Mouse (Mus musculus) splenic B cell, adult 2 months (primary cell): Measurements from ENCODE around the gene Osbpl3.

Experiments
- DNase-seq: peaks from one replicate; pipeline ENCODE4 v3.0.0-alpha.2; 2011; ENCODE audit warnings: low read depth, low spot score
- H3K27me3 ChIP-seq: 2 replicates; pipeline ENCODE4 v1.6.1; 2012; ENCODE audit warnings: mild to moderate bottlenecking, low read length, moderate library complexity, mixed read lengths; ENCODE audit not compliant: control insufficient read depth, poor library complexity, insufficient read depth, severe bottlenecking
- H3K36me3 ChIP-seq: 2 replicates; pipeline ENCODE4 v1.6.1; 2012; ENCODE audit warnings: mild to moderate bottlenecking, low read length, moderate library complexity, mixed read lengths; ENCODE audit not compliant: control insufficient read depth, poor library complexity, insufficient read depth, severe bottlenecking

The Osbpl3 gene

GRCm38 (mm10) chr6:50358104-50358679 is 97.8 kb downstream of the Osbpl3 start:
- Histone ChIP-seq H3K36me3 (no peaks in the 10 kb centered on the region), H3K27me3 (no peaks in the 10 kb centered on the region)
- DNase-seq: no peak

- no peak for DNase-seq
- no peaks in the 10 kb centered on the region for H3K36me3 ChIP-seq
- no peaks in the 10 kb centered on the region for H3K27me3 ChIP-seq
These were observed 101.0 kb downstream of the Osbpl3 start for GRCm38 (mm10) chr6:50354688-50355660.

- DNase-seq: peak; percentile 39
- no peaks in the 10 kb centered on the region for H3K27me3 ChIP-seq
These were observed 103.2 kb downstream of the Osbpl3 start for GRCm38 (mm10) chr6:50352812-50353211.

GRCm38 (mm10) chr6:50350911-50351310 is 105.1 kb downstream of the Osbpl3 start:
- DNase-seq: no peak
- Histone ChIP-seq H3K27me3 (no peaks in the 10 kb centered on the region), H3K36me3 (no peaks in the 10 kb centered on the region)

More at GRCm38 (mm10) chr6:50352812-50353211, 103.2 kb downstream of the Osbpl3 start:
- no peaks in the 10 kb centered on the region for H3K36me3 ChIP-seq

- H3K36me3 ChIP-seq: no peaks in the 10 kb centered on the region
- DNase-seq: no peak
- H3K27me3 ChIP-seq: no peaks in the 10 kb centered on the region
These were observed 107.4 kb downstream of the Osbpl3 start for GRCm38 (mm10) chr6:50348619-50349018.

GRCm38 (mm10) chr6:50346204-50346603 is 109.8 kb downstream of the Osbpl3 start:
- Histone ChIP-seq H3K27me3 (no peaks in the 10 kb centered on the region), H3K36me3 (no peaks in the 10 kb centered on the region)
- no peak for DNase-seq

- no peaks in the 10 kb centered on the region for H3K27me3 ChIP-seq
- no peak for DNase-seq
- H3K36me3 ChIP-seq: no peaks in the 10 kb centered on the region
These were observed 115.6 kb downstream of the Osbpl3 start for GRCm38 (mm10) chr6:50340226-50340906.

- no peak for DNase-seq
- Histone ChIP-seq H3K36me3 (no peaks in the 10 kb centered on the region), H3K27me3 (no peaks in the 10 kb centered on the region)
These were observed 118.6 kb downstream of the Osbpl3 start for GRCm38 (mm10) chr6:50337431-50337830.

- DNase-seq: no peak
- Histone ChIP-seq H3K36me3 (no peaks in the 10 kb centered on the region), H3K27me3 (no peaks in the 10 kb centered on the region)
These were observed 119.6 kb downstream of the Osbpl3 start for GRCm38 (mm10) chr6:50336376-50336775.

- Histone ChIP-seq H3K36me3 (no peaks in the 10 kb centered on the region), H3K27me3 (no peaks in the 10 kb centered on the region)
- DNase-seq: no peak
These were observed 120.9 kb downstream of the Osbpl3 start for GRCm38 (mm10) chr6:50334846-50335821.

GRCm38 (mm10) chr6:50333346-50333745 is 122.7 kb downstream of the Osbpl3 start:
- DNase-seq: no peak
- no peaks in the 10 kb centered on the region for H3K36me3 ChIP-seq
- no peaks in the 10 kb centered on the region for H3K27me3 ChIP-seq

GRCm38 (mm10) chr6:50331477-50331876 is 124.5 kb downstream of the Osbpl3 start:
- no peak for DNase-seq
- no peaks in the 10 kb centered on the region for H3K36me3 ChIP-seq
- H3K27me3 ChIP-seq: no peaks in the 10 kb centered on the region

- H3K27me3 ChIP-seq: no peaks in the 10 kb centered on the region
- no peaks in the 10 kb centered on the region for H3K36me3 ChIP-seq
- no peak for DNase-seq
These were observed 126.6 kb downstream of the Osbpl3 start for GRCm38 (mm10) chr6:50329380-50329779.

GRCm38 (mm10) chr6:50328901-50329300 is 127.1 kb downstream of the Osbpl3 start:
- Histone ChIP-seq H3K36me3 (no peaks in the 10 kb centered on the region), H3K27me3 (no peaks in the 10 kb centered on the region)
- no peak for DNase-seq
